Mouse (Mus musculus): ENCODE data around the gene S100a5. TPM values are rescaled to one million over a fixed set of nuclear protein-coding genes. Genes with fewer than 3 reads are reported as not detected.
A peak's percentile ranks its signal among the peaks of the same experiment; 100 is the strongest.

Gene S100a5
- total and polyA plus RNA-seq, 3 experiments = not detected

GRCm38 (mm10) chr3:90644220-90644619 is 35.9 kb downstream of the S100a5 start:
- no peak overlapping the region for H3K27ac ChIP-seq
- peak; percentile 29 to 64 for DNase-seq
- H3K79me2 ChIP-seq (replicated peaks; ENCODE audit: control insufficient read depth, insufficient read depth, low read length) = no peaks in the 10 kb centered on the region
- TF ChIP-seq POLR2A (IDR thresholded peaks at IDR 0.05; ENCODE audit: insufficient read depth, low read depth, low read length) (no peak), CTCF (IDR thresholded peaks at IDR 0.05) (peak; percentile 76)
- H3K36me3 ChIP-seq (ENCODE audit: control insufficient read depth, insufficient read depth, low read length) = no peaks in the 10 kb centered on the region
- WGBS = 49% methylated on average over 3 of the region's 3 CpGs
- intact Hi-C loops (cut with DNase I) = no loop called here
- no peaks in the 10 kb centered on the region for H3K4me1 ChIP-seq (ENCODE audit: control insufficient read depth, insufficient read depth, low read length)
- no peak overlapping the region for H3K9ac ChIP-seq (ENCODE audit: low read depth, low read length)
- H3K27me3 ChIP-seq (ENCODE audit: control insufficient read depth, insufficient read depth, low read length) = no peaks in the 10 kb centered on the region
- H3K4me3 ChIP-seq = no peak overlapping the region

DNA sequence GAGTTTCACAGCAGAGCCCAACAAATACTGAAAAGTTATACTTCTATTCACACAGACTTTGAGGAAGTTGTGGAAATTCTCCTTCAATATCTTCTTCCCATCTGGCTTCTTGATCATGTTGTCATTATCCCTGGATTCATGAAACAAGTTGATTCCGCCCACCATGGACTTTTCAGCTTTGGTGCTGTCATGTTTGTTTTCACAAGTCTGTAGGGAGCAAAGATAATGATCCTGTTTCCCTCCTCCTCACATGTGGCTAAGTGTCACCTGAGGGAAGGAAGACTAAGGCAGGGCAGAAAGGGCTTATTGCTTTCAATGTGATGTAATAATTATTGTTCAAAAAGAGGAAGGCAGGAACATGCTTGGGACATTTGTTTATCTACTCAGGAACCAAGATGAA is 39.0 kb downstream of the S100a5 start:
- TF ChIP-seq EP300 (IDR thresholded peaks at IDR 0.05; ENCODE audit: insufficient read depth, low read depth, low read length) = no peak
- no peak for TF ChIP-seq CTCF (IDR thresholded peaks at IDR 0.05)
- no peak for TF ChIP-seq POLR2A (IDR thresholded peaks at IDR 0.05; ENCODE audit: insufficient read depth, low read depth, low read length)
- H3K9ac ChIP-seq (ENCODE audit: low read depth, low read length) = no peak overlapping the region
- H3K79me2 ChIP-seq (replicated peaks; ENCODE audit: control insufficient read depth, insufficient read depth, low read length) = no peaks in the 10 kb centered on the region
- H3K27me3 ChIP-seq (ENCODE audit: control insufficient read depth, insufficient read depth, low read length) = no peaks in the 10 kb centered on the region
- no peaks in the 10 kb centered on the region for H3K4me1 ChIP-seq (ENCODE audit: control insufficient read depth, insufficient read depth, low read length)
- no peak overlapping the region for H3K4me3 ChIP-seq
- 60% methylated on average over 1 of the region's 1 CpGs for WGBS
- no peaks in the 10 kb centered on the region for H3K36me3 ChIP-seq (ENCODE audit: control insufficient read depth, insufficient read depth, low read length)
- DNase-seq = no peak
- intact Hi-C loops (cut with DNase I) = no loop called here
- no peak overlapping the region for H3K27ac ChIP-seq

DNA sequence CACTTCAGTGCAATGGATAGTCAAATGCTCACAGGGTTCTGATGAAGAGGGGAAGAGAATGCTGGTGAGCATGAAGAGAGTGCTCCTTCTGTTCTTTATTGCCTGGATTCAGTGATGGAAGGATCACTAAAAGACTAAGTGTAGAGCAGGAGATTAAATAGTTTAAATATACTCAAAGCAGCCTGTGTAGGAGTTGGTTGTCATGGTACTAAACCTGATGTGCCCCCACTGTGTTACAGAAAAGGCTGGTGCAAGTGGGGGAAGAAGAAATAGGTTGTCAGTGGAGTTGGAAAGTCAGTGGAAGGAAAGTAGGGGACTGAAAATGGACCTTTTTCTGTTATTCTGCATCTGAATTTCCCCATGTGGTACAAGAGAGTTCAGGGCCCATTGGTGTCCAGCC is 40.7 kb downstream of the S100a5 start:
- H3K9ac ChIP-seq (ENCODE audit: low read depth, low read length) = no peak overlapping the region
- intact Hi-C loops (cut with DNase I) = no loop called here
- no peaks in the 10 kb centered on the region for H3K27me3 ChIP-seq (ENCODE audit: control insufficient read depth, insufficient read depth, low read length)
- no peak overlapping the region for H3K4me3 ChIP-seq
- H3K36me3 ChIP-seq (ENCODE audit: control insufficient read depth, insufficient read depth, low read length) = no peaks in the 10 kb centered on the region
- TF ChIP-seq EP300 (IDR thresholded peaks at IDR 0.05; ENCODE audit: insufficient read depth, low read depth, low read length) (no peak), POLR2A (IDR thresholded peaks at IDR 0.05; ENCODE audit: insufficient read depth, low read depth, low read length) (no peak), CTCF (IDR thresholded peaks at IDR 0.05) (no peak)
- DNase-seq = no peak
- no peak overlapping the region for H3K27ac ChIP-seq
- H3K79me2 ChIP-seq (replicated peaks; ENCODE audit: control insufficient read depth, insufficient read depth, low read length) = no peaks in the 10 kb centered on the region
- H3K4me1 ChIP-seq (ENCODE audit: control insufficient read depth, insufficient read depth, low read length) = no peaks in the 10 kb centered on the region

DNA sequence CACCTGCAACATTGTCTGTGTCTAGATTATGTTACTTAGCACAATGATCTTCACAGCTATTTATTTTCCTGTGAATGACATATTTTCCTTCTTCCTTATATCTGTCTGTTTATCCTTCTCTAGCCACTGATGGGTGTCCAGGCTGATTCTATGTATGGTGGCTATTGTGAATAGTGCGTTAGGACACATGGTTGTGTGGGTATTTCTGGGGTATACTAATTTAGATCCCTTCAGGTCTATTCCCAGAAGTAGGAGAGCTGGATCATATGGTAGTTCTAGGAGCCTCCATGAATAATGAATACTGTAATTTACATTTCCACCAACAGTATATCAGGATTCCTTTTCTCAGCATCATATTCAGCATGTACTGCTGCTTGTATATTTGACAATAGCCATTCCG is 41.5 kb downstream of the S100a5 start:
- intact Hi-C loops (cut with DNase I) = loop anchor here (5.0 kb wide), 2 partner anchors 63 to 238 kb away; no protein-coding TSS in a partner anchor

GRCm38 (mm10) chr3:90652878-90653508 is 44.7 kb downstream of the S100a5 start:
- intact Hi-C loops (cut with DNase I) = loop anchor here (1.0 to 5.0 kb wide), 4 partner anchors 66 to 241 kb away; partner anchors contain the start of gene Snapin
- Histone ChIP-seq H3K4me3 (no peak overlapping the region), H3K27me3 (ENCODE audit: control insufficient read depth, insufficient read depth, low read length) (no peaks in the 10 kb centered on the region), H3K4me1 (ENCODE audit: control insufficient read depth, insufficient read depth, low read length) (no peaks in the 10 kb centered on the region), H3K9ac (ENCODE audit: low read depth, low read length) (no peak overlapping the region), H3K36me3 (ENCODE audit: control insufficient read depth, insufficient read depth, low read length) (no peaks in the 10 kb centered on the region), H3K79me2 (replicated peaks; ENCODE audit: control insufficient read depth, insufficient read depth, low read length) (no peaks in the 10 kb centered on the region), H3K27ac (no peak overlapping the region)
- peak; percentile 52 to 67 for DNase-seq
- no peak for TF ChIP-seq POLR2A (IDR thresholded peaks at IDR 0.05; ENCODE audit: insufficient read depth, low read depth, low read length)
- TF ChIP-seq EP300 (IDR thresholded peaks at IDR 0.05; ENCODE audit: insufficient read depth, low read depth, low read length) = 0 out of 2 replicates have a peak, but pooled peaks have one; percentile 26
- TF ChIP-seq CTCF (IDR thresholded peaks at IDR 0.05) = peak; percentile 86
- WGBS = 39% methylated on average over 5 of the region's 5 CpGs

More for the DNA sequence above, 41.5 kb downstream of the S100a5 start:
- Histone ChIP-seq H3K36me3 (ENCODE audit: control insufficient read depth, insufficient read depth, low read length) (no peaks in the 10 kb centered on the region), H3K4me1 (ENCODE audit: control insufficient read depth, insufficient read depth, low read length) (no peaks in the 10 kb centered on the region), H3K27me3 (ENCODE audit: control insufficient read depth, insufficient read depth, low read length) (no peaks in the 10 kb centered on the region), H3K9ac (ENCODE audit: low read depth, low read length) (no peak overlapping the region), H3K79me2 (replicated peaks; ENCODE audit: control insufficient read depth, insufficient read depth, low read length) (no peaks in the 10 kb centered on the region), H3K27ac (no peak overlapping the region), H3K4me3 (no peak overlapping the region)
- WGBS = 93% methylated on average over 2 of the region's 2 CpGs
- TF ChIP-seq POLR2A (IDR thresholded peaks at IDR 0.05; ENCODE audit: insufficient read depth, low read depth, low read length) = no peak
- no peak for DNase-seq

GRCm38 (mm10) chr3:90653717-90654116 is 45.4 kb downstream of the S100a5 start, which contains the start of gene S100a7a:
Gene S100a7a, plus strand, starts transcription at chr3:90654017.
- intact Hi-C loops (cut with DNase I) = loop anchor here (1.0 to 5.0 kb wide), 3 partner anchors 66 to 241 kb away; partner anchors contain the start of gene Snapin
- H3K27ac ChIP-seq = no peak within 1 kb of the TSS
- no peaks in the 10 kb centered on the region for H3K79me2 ChIP-seq (replicated peaks; ENCODE audit: control insufficient read depth, insufficient read depth, low read length)
- H3K27me3 ChIP-seq (ENCODE audit: control insufficient read depth, insufficient read depth, low read length) = no peaks in the 10 kb centered on the region
- no peaks in the 10 kb centered on the region for H3K4me1 ChIP-seq (ENCODE audit: control insufficient read depth, insufficient read depth, low read length)
- no peak for DNase-seq
- H3K36me3 ChIP-seq (ENCODE audit: control insufficient read depth, insufficient read depth, low read length) = no peaks in the 10 kb centered on the region
- no peak for TF ChIP-seq CTCF (IDR thresholded peaks at IDR 0.05)
- no peak for TF ChIP-seq EP300 (IDR thresholded peaks at IDR 0.05; ENCODE audit: insufficient read depth, low read depth, low read length)
- TF ChIP-seq POLR2A (IDR thresholded peaks at IDR 0.05; ENCODE audit: insufficient read depth, low read depth, low read length) = no peak
- no peak within 1 kb of the TSS for H3K4me3 ChIP-seq
- H3K9ac ChIP-seq (ENCODE audit: low read depth, low read length) = no peak within 1 kb of the TSS
